Comparison of ENCODE assay signal across 23 mouse cellular contexts in genomic region chr14:66460795-66461194, GRCm38 (mm10).
A peak's percentile ranks its signal among the peaks of the same experiment; 100 is the strongest.
DNase-seq lines count a peak whose midpoint lies in the region; ATAC-seq and TF ChIP-seq lines count a peak whose summit lies in the region.
"Had no signal": no experiment of that assay in that cellular context is flagged by ENCODE, and none has a peak within 500 bp of the region (broad histone marks: within the 10 kb centered on the region; RNA-seq: fewer than 3 reads in every experiment).

No protein-coding gene starts in this region.

- intact Hi-C loops in gastrocnemius, postnatal 14 days (cut with DNase I; ENCODE audit: low total_unique reads): no loop called here

- in situ Hi-C loops in Patski (cut with MboI; ENCODE audit: low pct_unique_long_range_greater_than_20kb): no loop called here

- peak overlapping the region; percentile 76 for H3K27ac ChIP-seq in midbrain, embryonic 10.5 days (replicated peaks)
- H3K27ac ChIP-seq in midbrain, embryonic 15.5 days: no peak overlapping the region
- H3K27ac ChIP-seq: embryonic facial prominence, embryonic 15.5 days; heart, embryonic 15.5 days; left cerebral cortex, adult 2 months; limb, embryonic 12.5 days; liver, embryonic 14.5 days had no signal

- POLR2A ChIA-PET in Patski (lab: Charles Lee): no interaction called here

- DNase-seq in embryo, embryonic 10.5 days (ENCODE audit: low spot score): peak; percentile 25
- DNase-seq in embryo, embryonic 10 days (ENCODE audit: low spot score): no peak
- peak; percentile 33 for DNase-seq in midbrain, embryonic 10.5 days (ENCODE audit: low spot score)
- peak; percentile 92 for DNase-seq in Patski (ENCODE audit: low read depth, low spot score)
- peak; percentile 62 for DNase-seq in gastrocnemius, postnatal 14 days
- no peak for DNase-seq in kidney, postnatal 4 days
- no peak for DNase-seq in natural killer cell, adult 2 months (ENCODE audit: low spot score in 2 of 2)
- DNase-seq: adrenal gland, adult 8-10 months; cerebellum, adult 11-12 months; cerebellum, postnatal 25 days; kidney, adult 2 months; kidney, postnatal 14 days; right cerebral cortex, postnatal 25 days; thymus, postnatal 36 days had no signal

- no peak overlapping the region for H3K9ac ChIP-seq in midbrain, embryonic 15.5 days
- H3K9ac ChIP-seq: embryonic facial prominence, embryonic 15.5 days; heart, embryonic 15.5 days; limb, embryonic 12.5 days; liver, embryonic 14.5 days had no signal

- no peak for ATAC-seq in midbrain, embryonic 15.5 days (replicated peaks)
- peak; percentile 91 for ATAC-seq in Patski
- ATAC-seq: CD4-positive, CD25-positive, alpha-beta regulatory T cell, adult 4 months; hindbrain, embryonic 16.5 days had no signal

- H3K9me3 ChIP-seq in midbrain, embryonic 10.5 days (replicated peaks): peaks cover 18% of the 10 kb centered on the region
- no peaks in the 10 kb centered on the region for H3K9me3 ChIP-seq in midbrain, embryonic 15.5 days
- H3K9me3 ChIP-seq: embryonic facial prominence, embryonic 15.5 days; heart, embryonic 15.5 days; limb, embryonic 12.5 days had no signal

- no peaks in the 10 kb centered on the region for H3K27me3 ChIP-seq in midbrain, embryonic 10.5 days (ENCODE audit: low read depth, poor library complexity, severe bottlenecking)
- no peaks in the 10 kb centered on the region for H3K27me3 ChIP-seq in midbrain, embryonic 15.5 days (replicated peaks)
- no peaks in the 10 kb centered on the region for H3K27me3 ChIP-seq in Patski
- H3K27me3 ChIP-seq: embryonic facial prominence, embryonic 15.5 days; heart, embryonic 15.5 days; limb, embryonic 12.5 days had no signal

- TF ChIP-seq CTCF in Patski (IDR thresholded peaks at IDR 0.05): no peak

- 0 out of 2 replicates have a peak, but pooled peaks cover 3% of the 10 kb centered on the region for H3K36me3 ChIP-seq in midbrain, embryonic 10.5 days
- H3K36me3 ChIP-seq in midbrain, embryonic 15.5 days (replicated peaks): no peaks in the 10 kb centered on the region
- H3K36me3 ChIP-seq: embryonic facial prominence, embryonic 15.5 days; heart, embryonic 15.5 days; limb, embryonic 12.5 days had no signal

- H3K4me3 ChIP-seq in midbrain, embryonic 10.5 days: no peak overlapping the region
- H3K4me3 ChIP-seq in midbrain, embryonic 15.5 days: no peak overlapping the region
- H3K4me3 ChIP-seq: embryonic facial prominence, embryonic 15.5 days; heart, embryonic 15.5 days; left cerebral cortex, adult 2 months; limb, embryonic 12.5 days; myocyte had no signal

- H3K4me1 ChIP-seq in midbrain, embryonic 10.5 days: peaks cover 17% of the 10 kb centered on the region
- H3K4me1 ChIP-seq in midbrain, embryonic 15.5 days: no peaks in the 10 kb centered on the region
- H3K4me1 ChIP-seq: heart, embryonic 15.5 days; limb, embryonic 12.5 days had no signal

- CTCF ChIA-PET in Patski (lab: Charles Lee): interaction anchor here (1.1 to 1.6 kb wide), 2 partner anchors 10 to 24 kb away, joined by 3 to 5 read pairs; no protein-coding TSS in a partner anchor

- 48% methylated on average over 3 of the region's 3 CpGs for WGBS in midbrain, embryonic 10.5 days
- WGBS in midbrain, embryonic 15.5 days: 19% methylated on average over 3 of the region's 3 CpGs

- H3K4me2 ChIP-seq in midbrain, embryonic 15.5 days: no peak overlapping the region
- H3K4me2 ChIP-seq: embryonic facial prominence, embryonic 15.5 days; heart, embryonic 15.5 days; limb, embryonic 12.5 days had no signal

Comparison
In these comparisons a context has a peak if more than half of its experiments do, and no peak if none do; other contexts are left out.
1. DNase-seq: peak in embryo, embryonic 10.5 days (single experiment), midbrain, embryonic 10.5 days (single experiment), Patski (single experiment) and gastrocnemius, postnatal 14 days (single experiment); none in embryo, embryonic 10 days (single experiment), kidney, postnatal 4 days (0 of 2) and natural killer cell, adult 2 months (0 of 2).